Mouse (Mus musculus): Measurements from ENCODE around the gene Ckmt2.

GRCm38 (mm10) chr13:91890031-91890619 lies 13.4 kb upstream of the Ckmt2 start:
- TF ChIP-seq POLR2A (IDR thresholded peaks at IDR 0.05; ENCODE audit: insufficient read length, low read depth) (no peak), USF1 (IDR thresholded peaks at IDR 0.05; ENCODE audit: low read depth) (no peak), MYOG (IDR thresholded peaks at IDR 0.05; ENCODE audit: control insufficient read depth in 1 of 3, insufficient read depth in 1 of 3, insufficient read length in 2 of 3, low read depth in 2 of 3) (no peak), POLR2AphosphoS2 (IDR thresholded peaks at IDR 0.05; ENCODE audit: insufficient read length, low read depth) (no peak), TCF12 (IDR thresholded peaks at IDR 0.05; ENCODE audit: insufficient read depth, poor library complexity, severe bottlenecking) (no peak), CEBPB (IDR thresholded peaks at IDR 0.05; ENCODE audit: insufficient read depth, poor library complexity, severe bottlenecking) (no peak)
